Mouse (Mus musculus): ENCODE data around the gene Calhm1. TPM values are rescaled to one million over a fixed set of nuclear protein-coding genes. Genes with fewer than 3 reads are reported as not detected.

Gene Calhm1
- polyA plus RNA-seq, 1 experiment from 2014 or later, result not detected

DNA sequence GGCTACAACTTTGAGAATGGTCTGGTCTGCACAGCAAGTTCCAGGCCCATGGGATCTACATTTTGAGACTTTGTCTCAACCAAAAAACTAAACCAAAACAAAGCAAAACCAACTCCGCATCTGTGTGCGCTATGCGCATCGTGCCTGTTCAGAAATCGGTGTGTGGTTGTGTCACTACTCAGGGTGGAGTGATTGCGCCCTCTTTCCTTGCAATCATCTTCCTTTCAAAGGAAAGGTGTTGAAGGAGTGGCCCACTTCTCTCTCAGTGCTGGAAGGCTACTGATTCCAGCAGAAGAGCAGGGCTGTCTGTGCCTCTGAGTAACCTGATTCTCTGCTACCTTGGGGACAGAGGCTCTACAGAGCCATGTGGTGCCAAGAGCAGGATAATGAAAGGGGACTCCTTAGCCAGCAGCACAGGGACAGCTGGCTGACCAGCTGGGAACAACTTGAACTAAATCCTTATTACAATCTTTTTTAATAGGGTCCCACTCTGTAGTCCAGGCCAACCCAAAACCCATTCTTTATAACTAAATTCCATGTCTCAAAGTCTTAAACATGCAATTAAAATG lies 19.2 kb upstream of the Calhm1 start:
- Histone ChIP-seq H3K4me2 (replicated peaks) (no peak overlapping the region), H3K36me3 (replicated peaks; ENCODE audit: control insufficient read depth, insufficient read depth) (no peaks in the 10 kb centered on the region), H3K9ac (no peak overlapping the region), H3K9me3 (ENCODE audit: control insufficient read depth, low read length) (peaks cover 5% of the 10 kb centered on the region; the same call in 1 of the 2 replicates), H3K4me1 (replicated peaks; ENCODE audit: control insufficient read depth, insufficient read depth, low read length) (no peaks in the 10 kb centered on the region), H3K27ac (no peak overlapping the region), H3K4me3 (replicated peaks; ENCODE audit: low read length) (no peak overlapping the region), H3K27me3 (ENCODE audit: control insufficient read depth, insufficient read depth, low read length) (no peaks in the 10 kb centered on the region)
- ATAC-seq (ENCODE audit: low FRiP score) (no peak), DNase-seq (ENCODE audit: low spot score) (no peak)
- WGBS, result 96% methylated on average over 6 of the region's 6 CpGs

GRCm38 (mm10) chr19:47161669-47162068 lies 17.6 kb upstream of the Calhm1 start:
- H3K4me2 ChIP-seq (replicated peaks), result no peak overlapping the region
- no peak for ATAC-seq (ENCODE audit: low FRiP score)
- H3K27ac ChIP-seq, result no peak overlapping the region
- no peaks in the 10 kb centered on the region for H3K27me3 ChIP-seq (ENCODE audit: control insufficient read depth, insufficient read depth, low read length)
- H3K4me1 ChIP-seq (replicated peaks; ENCODE audit: control insufficient read depth, insufficient read depth, low read length), result no peaks in the 10 kb centered on the region
- no peak overlapping the region for H3K4me3 ChIP-seq (replicated peaks; ENCODE audit: low read length)
- WGBS, result 65% methylated on average over 4 of the region's 4 CpGs
- H3K9ac ChIP-seq, result no peak overlapping the region
- H3K36me3 ChIP-seq (replicated peaks; ENCODE audit: control insufficient read depth, insufficient read depth), result no peaks in the 10 kb centered on the region
- no peak for DNase-seq (ENCODE audit: low spot score)
- peaks cover 5% of the 10 kb centered on the region; the same call in 1 of the 2 replicates for H3K9me3 ChIP-seq (ENCODE audit: control insufficient read depth, low read length)

- H3K4me3 ChIP-seq (replicated peaks; ENCODE audit: low read length), result no peak within 1 kb of the TSS
- no peaks in the 10 kb centered on the region for H3K9me3 ChIP-seq (ENCODE audit: control insufficient read depth, low read length)
- H3K9ac ChIP-seq, result no peak within 1 kb of the TSS
- WGBS, result 80% methylated on average over 11 of the region's 11 CpGs
- DNase-seq (ENCODE audit: low spot score) (no peak), ATAC-seq (ENCODE audit: low FRiP score) (no peak)
- no peak within 1 kb of the TSS for H3K4me2 ChIP-seq (replicated peaks)
- H3K27me3 ChIP-seq (ENCODE audit: control insufficient read depth, insufficient read depth, low read length), result no peaks in the 10 kb centered on the region
- no peaks in the 10 kb centered on the region for H3K4me1 ChIP-seq (replicated peaks; ENCODE audit: control insufficient read depth, insufficient read depth, low read length)
- no peaks in the 10 kb centered on the region for H3K36me3 ChIP-seq (replicated peaks; ENCODE audit: control insufficient read depth, insufficient read depth)
- H3K27ac ChIP-seq, result no peak within 1 kb of the TSS
Observed at GRCm38 (mm10) chr19:47157664-47158063, 13.6 kb upstream of the Calhm1 start, which contains the start of gene Calhm3. Calhm3 (minus strand) TSS chr19:47157764.

GRCm38 (mm10) chr19:47153767-47154166 lies 9.7 kb upstream of the Calhm1 start:
- no peaks in the 10 kb centered on the region for H3K4me1 ChIP-seq (replicated peaks; ENCODE audit: control insufficient read depth, insufficient read depth, low read length)
- no peak overlapping the region for H3K4me3 ChIP-seq (replicated peaks; ENCODE audit: low read length)
- H3K9me3 ChIP-seq (ENCODE audit: control insufficient read depth, low read length), result no peaks in the 10 kb centered on the region
- H3K9ac ChIP-seq, result no peak overlapping the region
- WGBS, result 95% methylated on average over 7 of the region's 7 CpGs
- no peak for ATAC-seq (ENCODE audit: low FRiP score)
- no peak for DNase-seq (ENCODE audit: low spot score)
- H3K27ac ChIP-seq, result no peak overlapping the region
- no peak overlapping the region for H3K4me2 ChIP-seq (replicated peaks)
- no peaks in the 10 kb centered on the region for H3K36me3 ChIP-seq (replicated peaks; ENCODE audit: control insufficient read depth, insufficient read depth)
- no peaks in the 10 kb centered on the region for H3K27me3 ChIP-seq (ENCODE audit: control insufficient read depth, insufficient read depth, low read length)

- no peak for DNase-seq (ENCODE audit: low spot score)
- peak overlapping the region; percentile 32 for H3K4me3 ChIP-seq (replicated peaks; ENCODE audit: low read length)
- no peaks in the 10 kb centered on the region for H3K4me1 ChIP-seq (replicated peaks; ENCODE audit: control insufficient read depth, insufficient read depth, low read length)
- H3K27ac ChIP-seq, result no peak overlapping the region
- peak overlapping the region; percentile 58 for H3K4me2 ChIP-seq (replicated peaks)
- no peaks in the 10 kb centered on the region for H3K36me3 ChIP-seq (replicated peaks; ENCODE audit: control insufficient read depth, insufficient read depth)
- H3K9ac ChIP-seq, result peak overlapping the region; percentile 52
- 70% methylated on average over 12 of the region's 12 CpGs for WGBS
- H3K9me3 ChIP-seq (ENCODE audit: control insufficient read depth, low read length), result no peaks in the 10 kb centered on the region
- H3K27me3 ChIP-seq (ENCODE audit: control insufficient read depth, insufficient read depth, low read length), result no peaks in the 10 kb centered on the region
- ATAC-seq (ENCODE audit: low FRiP score), result no peak
Observed at GRCm38 (mm10) chr19:47152062-47152369, 8.0 kb upstream of the Calhm1 start.

GRCm38 (mm10) chr19:47151332-47152061 lies 7.4 kb upstream of the Calhm1 start:
- H3K27ac ChIP-seq, result no peak overlapping the region
- peak; percentile 65 for ATAC-seq (ENCODE audit: low FRiP score)

GRCm38 (mm10) chr19:47149854-47150253 lies 5.8 kb upstream of the Calhm1 start:
- Histone ChIP-seq H3K4me2 (replicated peaks) (no peak overlapping the region), H3K27me3 (ENCODE audit: control insufficient read depth, insufficient read depth, low read length) (no peaks in the 10 kb centered on the region), H3K4me1 (replicated peaks; ENCODE audit: control insufficient read depth, insufficient read depth, low read length) (no peaks in the 10 kb centered on the region), H3K9ac (no peak overlapping the region), H3K36me3 (replicated peaks; ENCODE audit: control insufficient read depth, insufficient read depth) (no peaks in the 10 kb centered on the region), H3K9me3 (ENCODE audit: control insufficient read depth, low read length) (no peaks in the 10 kb centered on the region), H3K27ac (no peak overlapping the region), H3K4me3 (replicated peaks; ENCODE audit: low read length) (no peak overlapping the region)
- 72% methylated on average over 3 of the region's 4 CpGs for WGBS
- DNase-seq (ENCODE audit: low spot score), result no peak
- ATAC-seq (ENCODE audit: low FRiP score), result no peak

More at GRCm38 (mm10) chr19:47151332-47152061, 7.4 kb upstream of the Calhm1 start:
- Histone ChIP-seq H3K4me1 (replicated peaks; ENCODE audit: control insufficient read depth, insufficient read depth, low read length) (no peaks in the 10 kb centered on the region), H3K9me3 (ENCODE audit: control insufficient read depth, low read length) (no peaks in the 10 kb centered on the region), H3K36me3 (replicated peaks; ENCODE audit: control insufficient read depth, insufficient read depth) (no peaks in the 10 kb centered on the region), H3K4me2 (replicated peaks) (peak overlapping the region; percentile 58), H3K9ac (peak overlapping the region; percentile 52), H3K4me3 (replicated peaks; ENCODE audit: low read length) (peak overlapping the region; percentile 32), H3K27me3 (ENCODE audit: control insufficient read depth, insufficient read depth, low read length) (no peaks in the 10 kb centered on the region)
- WGBS, result 29% methylated on average over 32 of the region's 32 CpGs
- DNase-seq (ENCODE audit: low spot score), result peak; percentile 52

GRCm38 (mm10) chr19:47148267-47148847 lies 4.3 kb upstream of the Calhm1 start:
- Histone ChIP-seq H3K27ac (no peak overlapping the region), H3K9me3 (ENCODE audit: control insufficient read depth, low read length) (no peaks in the 10 kb centered on the region), H3K36me3 (replicated peaks; ENCODE audit: control insufficient read depth, insufficient read depth) (no peaks in the 10 kb centered on the region), H3K4me1 (replicated peaks; ENCODE audit: control insufficient read depth, insufficient read depth, low read length) (no peaks in the 10 kb centered on the region), H3K27me3 (ENCODE audit: control insufficient read depth, insufficient read depth, low read length) (no peaks in the 10 kb centered on the region), H3K9ac (no peak overlapping the region), H3K4me3 (replicated peaks; ENCODE audit: low read length) (no peak overlapping the region), H3K4me2 (replicated peaks) (no peak overlapping the region)
- ATAC-seq (ENCODE audit: low FRiP score) (no peak), DNase-seq (ENCODE audit: low spot score) (no peak)
- WGBS, result 82% methylated on average over 5 of the region's 5 CpGs

- H3K4me2 ChIP-seq (replicated peaks), result no peak overlapping the region
- DNase-seq (ENCODE audit: low spot score) (no peak), ATAC-seq (ENCODE audit: low FRiP score) (no peak)
- H3K9ac ChIP-seq, result no peak overlapping the region
- no peak overlapping the region for H3K27ac ChIP-seq
- no peaks in the 10 kb centered on the region for H3K27me3 ChIP-seq (ENCODE audit: control insufficient read depth, insufficient read depth, low read length)
- WGBS, result 78% methylated on average over 6 of the region's 6 CpGs
- no peaks in the 10 kb centered on the region for H3K9me3 ChIP-seq (ENCODE audit: control insufficient read depth, low read length)
- H3K4me3 ChIP-seq (replicated peaks; ENCODE audit: low read length), result no peak overlapping the region
- H3K4me1 ChIP-seq (replicated peaks; ENCODE audit: control insufficient read depth, insufficient read depth, low read length), result peaks cover 5% of the 10 kb centered on the region
- no peaks in the 10 kb centered on the region for H3K36me3 ChIP-seq (replicated peaks; ENCODE audit: control insufficient read depth, insufficient read depth)
Observed at GRCm38 (mm10) chr19:47142438-47142837, 1.6 kb downstream of the Calhm1 start.
